ENCODE assay signal across 11 mouse cellular contexts in the genomic region with DNA sequence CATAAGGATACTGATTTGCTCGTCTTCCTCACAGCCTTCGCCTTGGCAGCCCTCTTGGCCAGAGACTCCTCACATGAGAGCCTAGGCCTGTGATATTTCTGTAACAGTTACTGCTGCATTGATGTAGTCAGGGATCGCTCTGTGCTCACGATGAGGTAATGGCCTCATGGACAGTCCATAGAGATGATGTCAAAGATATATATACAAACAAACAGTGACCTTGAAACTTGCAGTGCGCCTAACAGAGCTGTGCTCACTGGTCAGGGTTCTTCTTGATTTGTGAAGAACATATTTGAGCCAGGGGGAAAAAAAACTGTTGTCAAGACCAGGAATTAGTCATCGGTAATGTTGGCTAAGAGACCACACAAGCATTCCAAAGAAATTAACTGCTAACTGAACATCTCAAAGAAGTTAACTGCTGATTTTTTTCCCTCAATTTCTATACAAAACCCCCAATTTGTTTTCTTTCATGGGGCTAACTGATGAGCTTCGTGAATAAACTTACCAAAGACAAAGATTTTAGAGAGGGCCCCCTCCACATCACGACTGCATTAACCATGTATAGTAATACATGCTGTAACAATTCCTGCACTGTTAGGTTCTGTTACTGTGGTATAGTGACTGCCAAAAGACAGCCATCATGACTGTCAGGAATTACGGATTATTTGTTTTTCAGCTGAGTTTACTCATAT.
DNase-seq lines count a peak whose midpoint lies in the region; ATAC-seq and TF ChIP-seq lines count a peak whose summit lies in the region.
"Had no signal": no experiment of that assay in that cellular context is flagged by ENCODE, and none has a peak within 500 bp of the region (broad histone marks: within the 10 kb centered on the region; RNA-seq: fewer than 3 reads in every experiment).

No protein-coding gene starts in this region.

- peak overlapping the region; percentile 8; the same call in 1 of the 2 replicates for H3K27ac ChIP-seq in heart, embryonic 10.5 days
- no peak overlapping the region for H3K27ac ChIP-seq in liver, embryonic 12.5 days
- H3K27ac ChIP-seq in midbrain, embryonic 10.5 days (replicated peaks): no peak overlapping the region
- no peak overlapping the region for H3K27ac ChIP-seq in kidney, adult 2 months (ENCODE audit: insufficient read depth, low read depth, low read length)

- WGBS in heart, embryonic 10.5 days: 72% methylated on average over 9 of the region's 9 CpGs
- WGBS in liver, embryonic 12.5 days (ENCODE audit: insufficient replicate concordance): 73% methylated on average over 9 of the region's 9 CpGs
- 90% methylated on average over 9 of the region's 9 CpGs for WGBS in midbrain, embryonic 10.5 days
- WGBS in kidney, adult 2 months: 76% methylated on average over 9 of the region's 9 CpGs

- DNase-seq in gastrocnemius, postnatal 14 days: peak; percentile 26
- no peak for DNase-seq in gastrocnemius, postnatal 10 days
- peak; percentile 50 for DNase-seq in NIH3T3 (ENCODE audit: low read depth)
- peak; percentile 70 for DNase-seq in heart, embryonic 10.5 days (ENCODE audit: low spot score)
- DNase-seq in lung, postnatal 25 days (ENCODE audit: low spot score): peak; percentile 23
- DNase-seq in midbrain, embryonic 10.5 days (ENCODE audit: low spot score): no peak
- no peak for DNase-seq in kidney, adult 2 months
- DNase-seq: cerebellum, postnatal 36 days; thymus, postnatal 14 days had no signal

- H3K27me3 ChIP-seq in heart, embryonic 10.5 days (ENCODE audit: insufficient read depth, poor library complexity, severe bottlenecking): no peaks in the 10 kb centered on the region
- H3K27me3 ChIP-seq in liver, embryonic 12.5 days (replicated peaks): no peaks in the 10 kb centered on the region
- no peaks in the 10 kb centered on the region for H3K27me3 ChIP-seq in midbrain, embryonic 10.5 days (ENCODE audit: low read depth, poor library complexity, severe bottlenecking)
- H3K27me3 ChIP-seq in kidney, adult 2 months (replicated peaks; ENCODE audit: control insufficient read depth, insufficient read depth, low read length): no peaks in the 10 kb centered on the region
- H3K27me3 ChIP-seq: CH12.LX had no signal

- no peak overlapping the region for H3K9ac ChIP-seq in liver, embryonic 12.5 days

- H3K4me2 ChIP-seq in liver, embryonic 12.5 days: no peak overlapping the region

- no peak for ATAC-seq in liver, embryonic 12.5 days

- no peaks in the 10 kb centered on the region for H3K9me3 ChIP-seq in heart, embryonic 10.5 days
- H3K9me3 ChIP-seq in liver, embryonic 12.5 days (replicated peaks): no peaks in the 10 kb centered on the region
- H3K9me3 ChIP-seq in midbrain, embryonic 10.5 days (replicated peaks): no peaks in the 10 kb centered on the region

- intact Hi-C loops in gastrocnemius, postnatal 14 days (cut with DNase I; ENCODE audit: low total_unique reads): no loop called here

- no peak overlapping the region for H3K4me3 ChIP-seq in heart, embryonic 10.5 days
- no peak overlapping the region for H3K4me3 ChIP-seq in liver, embryonic 12.5 days
- H3K4me3 ChIP-seq in midbrain, embryonic 10.5 days: no peak overlapping the region
- H3K4me3 ChIP-seq in kidney, adult 2 months (ENCODE audit: insufficient read depth, low read depth, low read length): no peak overlapping the region

- H3K36me3 ChIP-seq in heart, embryonic 10.5 days: no peaks in the 10 kb centered on the region
- H3K36me3 ChIP-seq in liver, embryonic 12.5 days: no peaks in the 10 kb centered on the region
- no peaks in the 10 kb centered on the region for H3K36me3 ChIP-seq in midbrain, embryonic 10.5 days
- H3K36me3 ChIP-seq in kidney, adult 2 months (ENCODE audit: control insufficient read depth, insufficient read depth, low read length): no peaks in the 10 kb centered on the region

- TF ChIP-seq POLR2A in kidney, adult 2 months (IDR thresholded peaks at IDR 0.05; ENCODE audit: low read depth, low read length): no peak

- H3K4me1 ChIP-seq in heart, embryonic 10.5 days: peaks cover 21% of the 10 kb centered on the region
- no peaks in the 10 kb centered on the region for H3K4me1 ChIP-seq in liver, embryonic 12.5 days
- H3K4me1 ChIP-seq in midbrain, embryonic 10.5 days: peaks cover 8% of the 10 kb centered on the region
- H3K4me1 ChIP-seq in kidney, adult 2 months (ENCODE audit: control insufficient read depth, insufficient read depth, low read length): no peaks in the 10 kb centered on the region

- no peak for TF ChIP-seq CTCF in kidney, adult 2 months (conservative IDR thresholded peaks at IDR 0.05; ENCODE audit: insufficient read depth, insufficient read length, low read depth, low read length)

Comparison
In these comparisons a context has a peak if more than half of its experiments do, and no peak if none do; other contexts are left out.
1. DNase-seq: peak in gastrocnemius, postnatal 14 days (single experiment), NIH3T3 (single experiment), heart, embryonic 10.5 days (single experiment) and lung, postnatal 25 days (single experiment); none in gastrocnemius, postnatal 10 days (single experiment), midbrain, embryonic 10.5 days (single experiment) and kidney, adult 2 months (single experiment).